Mouse (Mus musculus) forelimb bud, embryonic 11.5 days (tissue): ENCODE data around the gene Cldn13.
"Not testable (repeated sequence)": the region's sequence is repeated elsewhere in the genome, so short reads cannot be mapped to it uniquely, and the experiment has no call there.

Experiments used
- DNase-seq: peaks from one replicate; pipeline ENCODE4 v3.0.0-alpha.2; 2012; ENCODE audit warnings: low read depth, low spot score

Cldn13 gene

GRCm38 (mm10) chr5:134915311-134915710 lies at the start of gene Cldn13:
Cldn13 (minus strand) TSS chr5:134915526.
- DNase-seq: no peak

GRCm38 (mm10) chr5:134964655-134965054 lies 49.3 kb upstream of the Cldn13 start:
- DNase-seq: not testable (repeated sequence)

DNA sequence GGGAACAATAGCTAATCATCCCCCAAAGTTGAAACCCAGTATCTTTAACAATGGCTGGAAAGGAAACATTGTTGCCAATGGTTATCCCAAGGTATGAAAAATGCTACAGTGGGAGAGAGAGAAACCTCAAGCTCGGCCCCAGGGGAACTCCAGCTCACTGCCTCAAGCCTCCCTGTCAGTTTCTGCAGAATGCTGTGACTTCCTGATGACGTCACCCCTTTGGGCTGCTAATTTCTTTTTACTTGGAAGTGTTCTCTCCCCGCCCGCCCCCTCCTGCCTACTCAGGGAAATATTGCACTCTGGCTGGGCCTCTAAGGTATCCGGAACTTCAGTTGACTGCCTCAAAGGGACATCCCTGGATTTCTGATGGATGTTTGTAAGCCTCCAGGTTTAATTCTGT lies 48.2 kb upstream of the Cldn13 start:
- DNase-seq: no peak

GRCm38 (mm10) chr5:134961519-134961918 lies 46.2 kb upstream of the Cldn13 start:
- no peak for DNase-seq

DNA sequence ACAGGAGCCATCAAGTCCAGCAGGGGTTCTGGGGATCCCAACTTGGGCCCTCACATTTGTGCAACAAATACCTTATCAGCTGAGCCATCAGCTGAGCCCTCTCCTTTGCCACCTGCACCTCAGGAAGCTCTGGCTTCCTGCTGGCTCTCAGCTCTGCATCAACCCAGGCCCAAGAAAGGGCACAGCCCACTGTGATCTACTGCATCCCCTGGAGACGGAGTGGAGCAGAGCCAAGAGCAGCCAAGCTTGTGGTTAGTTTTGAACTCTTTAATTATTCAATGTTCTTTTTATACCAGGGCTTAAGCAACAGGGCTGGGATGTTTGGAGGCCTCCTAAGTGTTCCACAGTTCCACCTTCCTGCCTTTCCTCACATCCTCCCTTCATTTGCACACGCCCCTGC lies 45.1 kb upstream of the Cldn13 start:
- no peak for DNase-seq

GRCm38 (mm10) chr5:134959114-134959513 lies 43.8 kb upstream of the Cldn13 start:
- DNase-seq: no peak

- no peak for DNase-seq
These were observed 40.2 kb upstream of the Cldn13 start for GRCm38 (mm10) chr5:134955491-134955890.

GRCm38 (mm10) chr5:134951053-134951884 lies 35.9 kb upstream of the Cldn13 start:
- DNase-seq: no peak

- no peak for DNase-seq
These were observed 32.7 kb upstream of the Cldn13 start for GRCm38 (mm10) chr5:134948085-134948439.

GRCm38 (mm10) chr5:134947420-134948084 lies 32.2 kb upstream of the Cldn13 start:
- no peak for DNase-seq

- peak; percentile 59 for DNase-seq
These were observed 31.5 kb upstream of the Cldn13 start, which contains the start of gene Cldn4 for GRCm38 (mm10) chr5:134946857-134947255. Cldn4 (minus strand) TSS chr5:134946934.

- no peak for DNase-seq
These were observed 30.9 kb upstream of the Cldn13 start for GRCm38 (mm10) chr5:134946063-134946856.

- DNase-seq: no peak
These were observed 30.1 kb upstream of the Cldn13 start for GRCm38 (mm10) chr5:134945266-134945959.

DNA sequence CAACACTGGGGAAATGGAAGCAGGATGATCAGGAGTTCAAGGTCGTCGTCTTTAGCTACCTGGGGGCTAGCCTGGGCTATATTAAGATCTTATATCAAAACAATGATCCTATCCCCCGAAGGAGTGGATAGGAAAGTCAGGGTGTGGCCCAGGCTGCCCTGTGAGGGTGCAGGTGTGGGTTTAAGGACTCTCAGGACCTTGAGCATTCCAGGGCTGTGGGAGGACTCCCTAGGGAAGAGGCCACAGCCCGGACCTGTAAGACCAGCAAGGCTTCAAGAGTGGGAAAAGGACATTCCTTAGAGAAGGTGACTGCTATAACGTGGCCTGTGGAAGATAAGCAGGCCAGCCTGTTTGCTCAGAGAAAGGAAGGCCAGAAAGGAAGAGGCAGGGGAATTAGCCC lies 28.9 kb upstream of the Cldn13 start:
- no peak for DNase-seq

DNA sequence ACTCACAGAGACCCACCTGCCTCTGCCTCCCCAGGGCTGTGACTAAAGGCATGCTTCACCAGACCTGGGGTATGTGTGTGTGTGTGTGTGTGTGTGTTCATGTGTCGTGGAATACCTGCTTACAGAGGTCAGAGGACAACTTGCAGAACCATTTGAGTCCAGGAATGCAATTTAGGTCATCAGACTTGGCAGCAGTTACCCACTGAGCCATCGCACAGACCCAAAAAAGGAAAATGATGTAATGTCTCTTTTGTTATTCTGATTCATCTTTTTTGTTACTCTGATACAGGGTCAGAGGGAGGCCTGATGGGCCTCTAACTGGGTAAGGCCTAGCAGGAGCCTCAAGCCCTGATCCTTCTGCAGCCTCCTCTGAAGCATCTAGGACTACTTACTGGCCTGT lies 27.4 kb upstream of the Cldn13 start:
- DNase-seq: no peak

DNA sequence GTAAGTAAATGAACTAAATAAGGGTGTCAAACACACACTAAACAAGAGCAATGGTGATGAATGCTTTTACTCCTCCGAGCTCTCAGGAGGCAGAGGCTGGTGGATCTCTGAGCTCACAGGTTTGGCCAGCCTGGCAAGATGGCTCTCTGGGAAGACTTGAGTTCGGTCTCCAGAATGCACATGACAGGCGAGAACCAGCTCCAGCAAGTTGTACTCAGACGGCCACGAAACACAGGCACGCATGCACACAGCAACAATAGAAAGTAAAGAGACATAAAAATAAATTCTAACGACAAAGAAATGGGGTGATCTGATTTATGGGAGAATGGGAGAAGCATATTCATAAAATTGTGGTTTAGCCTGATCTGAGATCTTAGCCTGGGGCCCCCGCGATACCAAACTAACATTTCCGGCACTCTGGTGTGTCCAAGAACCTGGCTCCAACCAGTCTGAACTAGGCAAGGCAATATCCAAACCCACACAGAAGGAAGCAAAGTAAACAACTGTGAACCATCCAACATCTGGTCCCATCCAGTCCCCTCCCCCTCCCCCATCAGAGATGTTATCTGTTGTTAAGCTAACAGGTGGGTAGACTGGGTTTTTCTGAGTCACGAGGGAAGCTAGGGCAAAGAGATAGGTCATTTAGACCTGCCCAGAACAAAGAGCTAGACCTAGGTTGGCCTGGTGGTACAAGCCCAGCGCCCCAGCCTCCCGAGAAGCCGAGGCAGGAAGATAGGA lies 26.3 kb upstream of the Cldn13 start:
- no peak for DNase-seq

DNA sequence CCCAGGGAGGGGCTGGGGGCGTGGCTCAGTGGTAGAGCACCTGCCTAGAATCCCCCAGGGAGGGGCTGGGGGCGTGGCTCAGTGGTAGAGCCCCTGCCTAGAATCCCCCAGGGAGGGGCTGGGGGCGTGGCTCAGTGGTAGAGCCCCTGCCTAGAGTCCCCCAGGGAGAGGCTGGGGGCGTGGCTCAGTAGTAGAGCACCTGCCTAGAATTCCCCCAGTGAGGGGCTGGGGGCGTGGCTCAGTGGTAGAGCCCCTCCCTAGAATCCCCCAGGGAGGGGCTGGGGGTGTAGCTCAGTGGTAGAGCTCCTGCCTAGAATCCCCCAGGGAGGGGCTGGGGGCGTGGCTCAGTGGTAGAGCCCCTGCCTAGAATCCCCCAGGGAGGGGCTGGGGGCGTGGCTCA lies 24.2 kb upstream of the Cldn13 start:
- DNase-seq: not testable (repeated sequence)

- DNase-seq: no peak
These were observed 23.7 kb upstream of the Cldn13 start for GRCm38 (mm10) chr5:134939069-134939468.

- DNase-seq: no peak
These were observed 21.4 kb upstream of the Cldn13 start for GRCm38 (mm10) chr5:134936626-134937185.

DNA sequence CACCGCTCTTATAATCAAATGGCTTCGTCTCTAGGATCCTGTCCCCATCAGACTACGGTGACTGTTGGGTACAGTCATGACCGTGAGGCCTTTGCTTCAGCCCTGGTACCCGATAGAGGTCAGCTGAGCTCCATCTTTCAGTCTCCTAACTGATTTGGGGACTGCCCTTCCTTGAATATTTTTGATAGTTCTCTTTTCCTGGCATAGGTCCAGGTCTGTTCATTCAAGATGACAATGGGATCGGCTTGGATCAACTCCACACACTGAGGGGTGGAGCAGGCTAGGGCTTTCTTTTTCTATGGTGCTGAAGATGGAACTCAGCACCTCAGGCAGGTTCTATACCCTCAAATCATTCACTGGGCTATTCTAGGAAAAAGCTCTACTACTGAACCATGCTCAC lies 20.7 kb upstream of the Cldn13 start:
- no peak for DNase-seq

DNA sequence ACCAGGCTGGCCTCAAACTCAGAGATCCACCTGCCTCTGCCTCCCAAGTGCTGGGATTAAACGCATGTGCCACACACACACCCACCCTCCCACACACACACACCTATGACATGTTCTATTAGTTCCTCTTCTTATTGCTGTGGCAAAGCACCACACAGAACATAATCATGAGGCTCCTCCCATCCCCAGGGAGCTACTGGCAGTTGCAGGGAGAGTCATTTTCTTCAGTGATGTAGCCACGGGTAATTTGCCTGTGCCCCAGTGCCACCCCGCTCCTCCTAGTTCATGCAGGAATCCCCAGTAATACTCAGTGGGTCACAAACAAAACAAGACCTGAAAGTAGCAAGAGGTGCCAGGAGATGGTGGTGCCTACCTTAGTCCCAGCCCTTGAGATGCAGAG lies 19.3 kb upstream of the Cldn13 start:
- no peak for DNase-seq
